Mouse (Mus musculus) CH12.LX (cell line): ENCODE data around the gene Midn. TPM values are rescaled to one million over a fixed set of nuclear protein-coding genes. Genes with fewer than 3 reads are reported as not detected.

Experiments
- DNase-seq: peaks from one replicate; pipeline ENCODE4 v3.0.0-alpha.2; 2013; ENCODE audit errors: extremely low read depth
- H3K27ac ChIP-seq: 2 replicates; pipeline ENCODE4 v1.5.1; 2012; ENCODE audit warnings: low read depth, mild to moderate bottlenecking, control low read depth, moderate library complexity; ENCODE audit not compliant: insufficient read depth
- H3K27me3 ChIP-seq: replicated peaks from 2 replicates; pipeline ENCODE3; 2012; ENCODE audit warnings: inconsistent platforms
- H3K36me3 ChIP-seq, 2 experiments: replicated peaks in 1 of 2; 2 replicates each; pipeline versions ENCODE3 to v1.6.1; 2012; ENCODE audit warnings: inconsistent platforms in 1 of 2, low read length in 1 of 2, mild to moderate bottlenecking in 1 of 2, mixed read lengths in 1 of 2, moderate library complexity in 1 of 2; ENCODE audit not compliant: control insufficient read depth in 1 of 2, insufficient read depth in 1 of 2
- H3K4me1 ChIP-seq, 2 experiments: 2 replicates each; pipeline ENCODE4 v1.6.1; 2012; ENCODE audit warnings: inconsistent platforms in 1 of 2, moderate library complexity in 1 of 2; ENCODE audit not compliant: insufficient read depth in 2 of 2, control insufficient read depth in 1 of 2
- H3K4me2 ChIP-seq: 2 replicates; pipeline ENCODE4 v1.6.1; 2012; ENCODE audit warnings: low read depth, mild to moderate bottlenecking, control low read depth; ENCODE audit not compliant: poor library complexity, insufficient read depth, severe bottlenecking
- H3K4me3 ChIP-seq, 3 experiments: fragments of 150-350 bp in 1 of 3; sonication (generic) in 1 of 3; replicated peaks in 1 of 3; 2 replicates each; pipeline versions ENCODE3 to v1.5.1; 2011 to 2012; ENCODE audit warnings: low read depth in 2 of 3, low read length in 2 of 3, mild to moderate bottlenecking in 2 of 3, moderate library complexity in 2 of 3, control low read depth in 1 of 3, improper control_type of control experiment in 1 of 3, inconsistent platforms in 1 of 3, mixed read lengths in 1 of 3; ENCODE audit not compliant: poor library complexity in 1 of 3
- H3K79me2 ChIP-seq: replicated peaks from 2 replicates; pipeline ENCODE4 v1.6.1; 2012; ENCODE audit warnings: mild to moderate bottlenecking, moderate library complexity; ENCODE audit not compliant: control insufficient read depth, poor library complexity, insufficient read depth, severe bottlenecking; ENCODE audit errors: extremely low read depth
- H3K9ac ChIP-seq: 2 replicates; pipeline ENCODE4 v1.6.1; 2012; ENCODE audit warnings: low read depth, mild to moderate bottlenecking, control low read depth, moderate library complexity; ENCODE audit not compliant: insufficient read depth
- H3K9me3 ChIP-seq: replicated peaks from 2 replicates; pipeline ENCODE3; 2012; ENCODE audit warnings: low read length, inconsistent platforms, mixed read lengths
- BHLHE40 ChIP-seq: IDR thresholded peaks from 2 replicates; pipeline ENCODE4 v1.6.1; 2011; ENCODE audit warnings: mild to moderate bottlenecking, low read depth, low read length, improper control_type of control experiment
- CHD2 ChIP-seq: IDR thresholded peaks from 2 replicates; pipeline ENCODE4 v1.6.1; 2011; ENCODE audit warnings: low read length, improper control_type of control experiment
- ETS1 ChIP-seq: conservative IDR thresholded peaks from 2 replicates; pipeline ENCODE4 v1.6.1; 2012; ENCODE audit warnings: low read depth, mild to moderate bottlenecking, inconsistent platforms, low read length, improper control_type of control experiment, moderate library complexity
- HCFC1 ChIP-seq: IDR thresholded peaks from 2 replicates; pipeline ENCODE4 v1.6.1; 2012; ENCODE audit warnings: low read depth, mild to moderate bottlenecking, inconsistent platforms, low read length, improper control_type of control experiment
- IRF4 ChIP-seq: IDR thresholded peaks from 2 replicates; pipeline ENCODE4 v1.6.1; 2014; ENCODE audit warnings: low read depth, mild to moderate bottlenecking, inconsistent platforms, low read length, improper control_type of control experiment
- KAT2A ChIP-seq: IDR thresholded peaks from 2 replicates; pipeline ENCODE4 v1.6.1; 2012; ENCODE audit warnings: low read length, improper control_type of control experiment, inconsistent platforms; ENCODE audit not compliant: insufficient replicate concordance
- MAFK ChIP-seq: IDR thresholded peaks from 2 replicates; pipeline ENCODE4 v1.6.1; 2011; ENCODE audit warnings: low read length, improper control_type of control experiment; ENCODE audit not compliant: insufficient replicate concordance
- MAX ChIP-seq: IDR thresholded peaks from 2 replicates; pipeline ENCODE4 v1.6.1; 2011; ENCODE audit warnings: low read length, improper control_type of control experiment
- MXI1 ChIP-seq: IDR thresholded peaks from 2 replicates; pipeline ENCODE4 v1.6.1; 2011; ENCODE audit warnings: mild to moderate bottlenecking, low read depth, low read length, improper control_type of control experiment
- MYC ChIP-seq: IDR thresholded peaks from 2 replicates; pipeline ENCODE4 v1.6.1; 2011; ENCODE audit warnings: low read depth, mild to moderate bottlenecking, improper control_type of control experiment, low read length
- NELFE ChIP-seq: IDR thresholded peaks from 2 replicates; pipeline ENCODE4 v1.6.1; 2011; ENCODE audit warnings: low read depth, low read length, improper control_type of control experiment
- NRF1 ChIP-seq: IDR thresholded peaks from 2 replicates; pipeline ENCODE4 v1.6.1; 2014; ENCODE audit warnings: low read depth, mild to moderate bottlenecking, inconsistent platforms, low read length, improper control_type of control experiment, moderate library complexity
- POLR2A ChIP-seq: IDR thresholded peaks from 2 replicates; pipeline ENCODE4 v1.6.1; 2011; ENCODE audit warnings: low read depth, mild to moderate bottlenecking, improper control_type of control experiment, low read length
- RAD21 ChIP-seq: IDR thresholded peaks from 2 replicates; pipeline ENCODE4 v1.6.1; 2011; ENCODE audit warnings: low read depth, mild to moderate bottlenecking, low read length, improper control_type of control experiment, moderate library complexity
- RCOR1 ChIP-seq: conservative IDR thresholded peaks from 2 replicates; pipeline ENCODE4 v1.6.1; 2012; ENCODE audit warnings: low read depth, mild to moderate bottlenecking, inconsistent platforms, low read length, improper control_type of control experiment
- SIN3A ChIP-seq: IDR thresholded peaks from 2 replicates; pipeline ENCODE4 v1.6.1; 2012; ENCODE audit warnings: low read length, improper control_type of control experiment, inconsistent platforms
- TCF12 ChIP-seq: IDR thresholded peaks from 2 replicates; pipeline ENCODE4 v1.6.1; 2014; ENCODE audit warnings: low read depth, mild to moderate bottlenecking, inconsistent platforms, low read length, improper control_type of control experiment
- UBTF ChIP-seq: IDR thresholded peaks from 2 replicates; pipeline ENCODE4 v1.6.1; 2012; ENCODE audit warnings: low read depth, mild to moderate bottlenecking, inconsistent platforms, low read length, improper control_type of control experiment, moderate library complexity
- USF2 ChIP-seq: conservative IDR thresholded peaks from 2 replicates; pipeline ENCODE4 v1.6.1; 2011; ENCODE audit warnings: low read depth, low read length, improper control_type of control experiment
- ZMIZ1 ChIP-seq: IDR thresholded peaks from 2 replicates; pipeline ENCODE4 v1.6.1; 2012; ENCODE audit warnings: low read depth, mild to moderate bottlenecking, inconsistent platforms, low read length, improper control_type of control experiment
- dilution Hi-C: fragments of 300-500 bp; cut with MboI; formaldehyde crosslinking; loops from 2 replicates; pipeline ENCODE4 v1.14.3; 2020; ENCODE audit warnings: low sequenced_read_pairs; ENCODE audit not compliant: extremely low pct_unique_long_range_greater_than_20kb, extremely low pct_ligation_motif_present
- in situ Hi-C: fragments of 300-500 bp; cut with MboI; formaldehyde crosslinking; loops from 3 replicates; pipeline ENCODE4 v1.14.3; 2019; ENCODE audit warnings: low sequenced_read_pairs, low pct_ligation_motif_present, low pct_unique_long_range_greater_than_20kb, mixed read lengths
- polyA plus RNA-seq: library from polyadenylated mRNA; unstranded; fragments of >175 nt; gene quantifications from 2 replicates; pipeline ENCODE4 v1.2.1, GENCODE M21; 2012; ENCODE audit warnings: low read depth; ENCODE audit not compliant: insufficient read length
- total RNA-seq, 2 experiments: library from RNA; depleted of rRNA; stranded (reverse); fragments of 300-350 nt in 1 of 2; fragments of >200 nt in 1 of 2; gene quantifications; 2 replicates each; pipeline ENCODE4 v1.2.3; 2012 to 2014

Gene Midn
- total and polyA plus RNA-seq, 3 experiments: 4.7 to 33.2 (median 16.2) TPM

GRCm38 (mm10) chr10:80115290-80115943, 32.7 kb upstream of the Midn start, which contains the start of gene Stk11:
Gene Stk11 (plus strand): TSS chr10:80115803.
- peaks cover 18 to 36% of the 10 kb centered on the region in 2 experiments for H3K4me1 ChIP-seq
- peak within 1 kb of the TSS; percentile 83 for H3K4me2 ChIP-seq
- H3K9me3 ChIP-seq: no peaks in the 10 kb centered on the region
- in situ Hi-C loops: no loop called here
- peaks cover 23 to 31% of the 10 kb centered on the region in 2 experiments for H3K36me3 ChIP-seq
- no peak for TF ChIP-seq ETS1
- TF ChIP-seq RCOR1: no peak
- no peak for TF ChIP-seq RAD21
- TF ChIP-seq USF2: no peak
- peak; percentile 81; the same call in 1 of the 2 replicates for TF ChIP-seq MXI1
- 0 out of 2 replicates have a peak, but pooled peaks have one; percentile 32 for TF ChIP-seq MYC
- TF ChIP-seq CHD2: peak; percentile 92
- TF ChIP-seq POLR2A: peak; percentile 83
- peak; percentile 62; the same call in 1 of the 2 replicates for TF ChIP-seq ZMIZ1
- peak; percentile 64 for TF ChIP-seq NELFE
- TF ChIP-seq HCFC1: peak; percentile 77
- peak; percentile 76; the same call in 1 of the 2 replicates for TF ChIP-seq KAT2A
- TF ChIP-seq SIN3A: peak; percentile 78; the same call in 1 of the 2 replicates
- peak; percentile 95 for TF ChIP-seq TCF12
- peak; percentile 83 for TF ChIP-seq MAX
- peak; percentile 66 for TF ChIP-seq NRF1
- no peak for TF ChIP-seq BHLHE40
- TF ChIP-seq IRF4: 0 out of 2 replicates have a peak, but pooled peaks have one; percentile 33
- TF ChIP-seq UBTF: peak; percentile 43; the same call in 1 of the 2 replicates
- dilution Hi-C loops: no loop called here
- peak within 1 kb of the TSS; percentile 90 to 95 (median 93) for H3K4me3 ChIP-seq
- DNase-seq: peak; percentile 100
- peak within 1 kb of the TSS; percentile 54 for H3K27ac ChIP-seq
- peak within 1 kb of the TSS; percentile 93 for H3K9ac ChIP-seq
- H3K27me3 ChIP-seq: no peaks in the 10 kb centered on the region
- peaks cover 47% of the 10 kb centered on the region for H3K79me2 ChIP-seq

- no peak for TF ChIP-seq MAFK
- TF ChIP-seq UBTF: peak; percentile 9; the same call in 1 of the 2 replicates
- peak; percentile 31; the same call in 1 of the 2 replicates for TF ChIP-seq SIN3A
- TF ChIP-seq MXI1: peak; percentile 37; the same call in 1 of the 2 replicates
- no peak for TF ChIP-seq NELFE
- peaks cover 52% of the 10 kb centered on the region for H3K79me2 ChIP-seq
Measured at GRCm38 (mm10) chr10:80115944-80116335, 32.1 kb upstream of the Midn start.

More at GRCm38 (mm10) chr10:80115944-80116335, 32.1 kb upstream of the Midn start:
- no peak for DNase-seq
- Histone ChIP-seq H3K27me3 (no peaks in the 10 kb centered on the region), H3K4me3 (peak overlapping the region; percentile 85 to 93 (median 90)), H3K9me3 (no peaks in the 10 kb centered on the region), H3K4me2 (peak overlapping the region; percentile 83; the same call in 1 of the 2 replicates), H3K27ac (peak overlapping the region; percentile 23; the same call in 1 of the 2 replicates), H3K9ac (peak overlapping the region; percentile 93), H3K36me3 (peaks cover 28 to 36% of the 10 kb centered on the region in 2 experiments), H3K4me1 (peaks cover 20 to 41% of the 10 kb centered on the region in 2 experiments)
- dilution Hi-C loops: no loop called here
- in situ Hi-C loops: no loop called here
